Mouse (Mus musculus) forelimb bud, embryonic 11.5 days (tissue): ENCODE results near the gene Ttbk1.

Experiments
- DNase-seq: peaks from one replicate; pipeline ENCODE4 v3.0.0-alpha.2; 2012; ENCODE audit warnings: low read depth, low spot score

Gene Ttbk1

DNA sequence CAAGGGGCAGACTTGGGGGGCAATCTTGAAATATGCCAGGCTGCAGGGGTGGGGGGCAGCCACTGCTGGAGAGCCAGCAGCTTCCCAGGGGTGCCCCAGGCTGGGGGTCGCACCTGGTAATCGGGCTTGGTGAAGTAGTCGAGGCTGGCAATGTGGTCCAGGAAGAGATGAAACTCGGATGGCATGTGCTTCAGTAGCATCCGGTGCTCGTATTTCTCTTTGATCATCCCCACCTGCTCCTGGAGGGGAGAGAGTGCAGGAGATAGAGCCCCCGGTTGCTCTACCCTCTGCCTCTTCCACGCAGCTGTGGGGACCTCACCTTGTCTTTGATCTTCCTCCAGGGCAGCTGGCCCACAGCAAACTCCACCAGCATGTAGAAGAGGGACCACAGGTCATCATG is 10.9 kb downstream of the Ttbk1 start:
- no peak for DNase-seq

GRCm38 (mm10) chr17:46467830-46468229 is 19.6 kb downstream of the Ttbk1 start:
- DNase-seq, result no peak

GRCm38 (mm10) chr17:46462226-46462625 is 25.2 kb downstream of the Ttbk1 start:
- no peak for DNase-seq

DNA sequence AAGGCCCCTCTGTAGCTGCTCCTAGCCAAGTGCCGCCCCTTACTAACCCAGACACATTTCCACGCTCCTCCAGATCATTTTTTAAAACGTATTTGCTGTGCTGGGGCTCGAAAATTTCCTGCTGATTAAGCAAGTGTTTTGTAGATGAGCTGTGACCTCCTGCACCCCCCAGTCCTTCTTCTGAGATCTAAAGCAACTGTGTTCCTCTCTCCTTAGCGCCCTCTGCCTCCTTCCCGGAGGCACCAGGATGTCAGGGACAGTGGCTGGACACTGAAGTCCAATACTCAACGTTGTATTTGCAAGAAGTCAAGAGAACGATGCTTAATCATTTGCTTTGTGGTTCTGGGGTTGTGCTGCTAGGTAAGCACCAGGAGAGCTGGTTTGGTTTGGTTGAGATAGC is 26.1 kb downstream of the Ttbk1 start:
- no peak for DNase-seq

DNA sequence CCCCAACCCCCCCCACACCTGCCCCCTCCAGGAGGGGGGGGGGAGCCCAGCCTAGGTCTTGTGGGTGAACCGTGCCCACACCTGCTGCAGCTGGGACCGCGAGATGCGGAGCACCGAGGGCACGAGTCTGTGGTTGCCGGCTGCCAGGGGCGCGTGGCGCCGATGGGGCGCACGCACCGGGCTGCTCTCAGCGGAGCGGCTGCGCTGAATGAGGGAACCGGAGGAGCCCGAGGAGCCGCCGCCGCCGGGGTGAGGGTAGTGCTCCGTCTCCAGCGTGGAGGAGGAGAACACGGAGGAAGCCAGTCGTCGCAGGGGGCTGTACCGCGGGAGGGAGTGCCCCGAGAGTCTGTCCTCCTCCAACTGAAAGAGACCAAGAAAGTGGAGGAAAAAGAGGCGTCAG is 26.8 kb downstream of the Ttbk1 start:
- no peak for DNase-seq

DNA sequence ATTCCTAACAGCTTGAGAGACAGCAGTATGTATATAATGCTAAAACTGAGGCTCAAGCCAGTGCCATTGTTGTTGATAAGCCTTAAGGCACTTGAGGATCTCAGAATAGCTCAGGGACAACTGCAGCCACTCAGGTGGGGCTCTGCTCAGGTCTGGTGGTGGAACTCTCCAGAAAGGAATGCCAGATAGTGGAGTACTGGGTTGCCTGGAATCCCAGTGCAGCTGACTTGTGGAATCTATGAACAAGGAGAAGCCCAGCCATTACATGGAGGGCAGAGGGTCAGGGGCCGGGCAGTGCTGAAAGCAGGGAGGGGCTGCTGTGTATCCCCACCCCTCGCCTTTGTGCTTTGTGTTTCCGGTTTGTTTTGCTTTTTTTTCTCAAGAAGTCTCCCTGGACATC is 29.0 kb downstream of the Ttbk1 start:
- no peak for DNase-seq

- DNase-seq, result no peak
Measured at GRCm38 (mm10) chr17:46457791-46458190, 29.7 kb downstream of the Ttbk1 start.

GRCm38 (mm10) chr17:46455110-46455691 is 32.3 kb downstream of the Ttbk1 start:
- no peak for DNase-seq

- DNase-seq, result no peak
Measured at GRCm38 (mm10) chr17:46454539-46454938, 32.9 kb downstream of the Ttbk1 start.

- no peak for DNase-seq
Measured at GRCm38 (mm10) chr17:46453970-46454411, 33.5 kb downstream of the Ttbk1 start.

DNA sequence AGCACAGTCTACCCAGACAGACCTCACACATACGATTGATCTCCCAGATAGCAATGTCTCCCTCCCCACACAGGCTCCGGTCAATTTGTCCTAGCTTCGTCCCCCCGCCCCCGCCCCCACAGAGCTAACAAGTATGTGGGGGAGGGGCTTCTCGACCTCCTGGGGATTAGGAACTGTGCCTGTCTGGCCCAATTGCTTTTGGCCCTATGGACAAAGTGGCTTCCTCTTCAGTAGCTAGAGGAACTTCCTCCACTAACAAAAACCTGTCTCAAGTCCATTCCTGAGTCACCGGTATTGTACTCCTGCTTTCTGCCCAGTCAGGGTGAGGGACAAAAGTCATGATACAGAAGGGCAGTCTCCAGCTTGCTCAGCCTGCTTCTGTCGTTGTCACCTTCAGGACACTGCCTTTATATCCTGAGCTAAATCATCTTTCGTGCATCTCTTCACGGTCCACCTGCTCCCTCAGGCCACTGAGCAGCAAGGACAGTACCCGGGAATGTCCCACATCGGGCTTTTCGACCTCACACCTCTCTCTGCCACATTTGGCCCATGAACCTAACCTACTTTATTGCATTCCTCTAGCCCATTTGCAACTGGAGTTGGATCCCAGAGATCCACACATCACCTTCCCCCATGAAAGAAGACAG is 34.0 kb downstream of the Ttbk1 start:
- no peak for DNase-seq

GRCm38 (mm10) chr17:46452683-46453082 is 34.8 kb downstream of the Ttbk1 start:
- DNase-seq, result no peak

DNA sequence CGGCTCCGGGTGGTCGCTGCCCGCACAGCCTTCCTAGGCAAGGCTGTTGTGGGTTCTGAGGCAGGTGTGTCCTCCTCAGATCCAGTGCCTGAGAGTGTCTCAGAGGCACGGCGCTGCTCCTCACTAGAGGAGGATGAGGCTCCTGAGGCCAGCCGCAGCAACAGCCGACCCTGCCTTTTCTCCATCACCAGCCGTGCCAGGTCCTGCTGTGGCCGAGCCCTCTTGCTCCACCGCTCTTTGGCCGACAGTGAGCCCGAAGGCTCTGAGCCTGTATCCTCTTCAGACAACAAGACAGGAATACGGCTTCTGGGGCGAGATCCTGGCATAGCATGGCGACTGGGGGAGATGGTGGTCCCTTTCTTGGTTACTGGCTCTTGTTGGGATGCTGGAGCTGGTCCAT is 41.2 kb downstream of the Ttbk1 start:
- DNase-seq, result no peak

- DNase-seq, result no peak
Measured at GRCm38 (mm10) chr17:46444839-46445579, 42.5 kb downstream of the Ttbk1 start.

DNA sequence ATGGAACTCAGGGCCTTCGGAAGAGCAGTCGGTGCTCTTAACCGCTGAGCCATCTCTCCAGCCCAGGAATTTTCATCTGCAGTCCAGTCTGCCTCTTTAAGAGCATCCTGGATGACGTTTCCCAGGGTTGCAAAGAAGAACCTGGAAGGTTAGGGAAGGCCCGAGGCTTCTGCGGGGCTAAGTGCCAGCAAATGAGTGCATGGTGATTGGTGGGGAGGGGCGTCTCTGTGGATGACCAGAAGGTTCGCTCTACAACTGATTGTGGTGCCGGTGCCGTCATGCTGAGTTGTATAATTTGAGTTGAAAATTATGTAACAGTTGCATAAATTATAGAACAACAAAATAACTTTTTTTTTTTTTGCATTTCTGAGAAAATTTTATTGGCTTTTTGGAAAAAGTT is 48.3 kb downstream of the Ttbk1 start:
- DNase-seq, result no peak

- no peak for DNase-seq
Measured at GRCm38 (mm10) chr17:46438298-46438873, 49.1 kb downstream of the Ttbk1 start, which contains the start of gene Slc22a7. Gene Slc22a7 (minus strand): TSS chr17:46438457.

DNA sequence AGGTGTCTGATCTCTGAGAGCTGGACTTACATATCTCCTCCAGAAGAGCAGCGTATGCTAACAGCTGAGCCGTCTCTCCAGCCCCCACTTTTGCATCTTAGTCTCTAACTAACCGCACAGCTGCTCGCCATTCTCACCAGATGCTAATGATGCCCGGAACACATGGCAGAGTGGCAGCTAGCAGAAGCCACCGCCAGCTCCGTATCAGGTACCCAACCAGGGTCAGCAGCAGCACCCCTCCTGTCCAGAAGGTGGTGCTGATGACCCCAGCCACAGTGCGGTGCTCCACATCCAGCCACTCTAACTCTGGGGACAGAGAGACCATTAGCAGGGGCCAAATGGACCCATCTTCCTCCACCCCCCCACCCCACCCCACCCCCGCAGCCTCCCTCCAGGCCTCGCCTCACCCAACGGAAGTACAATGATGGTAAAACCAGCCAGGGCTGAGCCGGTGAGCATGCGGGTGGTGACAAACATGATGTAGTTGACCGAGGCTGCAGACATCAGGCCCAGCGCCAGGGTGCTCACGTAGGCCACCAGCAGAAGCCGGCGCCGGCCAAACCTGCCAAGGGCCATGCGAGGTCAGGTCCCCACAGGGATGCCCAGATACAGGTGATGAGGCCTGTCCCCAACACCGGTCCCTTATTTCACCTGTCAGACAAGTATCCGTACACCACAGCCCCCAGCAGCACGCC is 50.7 kb downstream of the Ttbk1 start:
- DNase-seq, result no peak

DNA sequence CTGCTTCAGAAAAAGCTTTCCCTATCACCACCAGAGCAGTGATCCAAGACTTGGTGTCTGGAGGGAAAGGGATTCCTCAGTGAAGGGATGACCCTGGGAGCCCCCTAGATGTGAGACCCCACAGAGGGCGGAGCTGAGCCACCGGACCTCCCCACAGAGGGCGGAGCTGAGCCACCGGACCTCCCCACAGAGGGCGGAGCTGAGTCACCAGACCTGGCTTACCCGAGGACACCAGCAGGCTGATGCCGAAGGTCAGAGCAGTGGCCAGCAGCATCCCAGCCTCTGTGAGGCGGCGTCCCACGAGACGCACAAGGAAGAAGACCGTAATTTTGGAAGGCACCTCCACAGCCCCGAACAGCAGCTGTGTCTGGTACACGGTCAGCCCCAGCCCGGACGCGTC is 53.8 kb downstream of the Ttbk1 start:
- no peak for DNase-seq

GRCm38 (mm10) chr17:46428761-46429414 is 58.6 kb downstream of the Ttbk1 start, which contains the start of gene Crip3:
Gene Crip3 (plus strand): TSS chr17:46428926.
- no peak for DNase-seq

DNA sequence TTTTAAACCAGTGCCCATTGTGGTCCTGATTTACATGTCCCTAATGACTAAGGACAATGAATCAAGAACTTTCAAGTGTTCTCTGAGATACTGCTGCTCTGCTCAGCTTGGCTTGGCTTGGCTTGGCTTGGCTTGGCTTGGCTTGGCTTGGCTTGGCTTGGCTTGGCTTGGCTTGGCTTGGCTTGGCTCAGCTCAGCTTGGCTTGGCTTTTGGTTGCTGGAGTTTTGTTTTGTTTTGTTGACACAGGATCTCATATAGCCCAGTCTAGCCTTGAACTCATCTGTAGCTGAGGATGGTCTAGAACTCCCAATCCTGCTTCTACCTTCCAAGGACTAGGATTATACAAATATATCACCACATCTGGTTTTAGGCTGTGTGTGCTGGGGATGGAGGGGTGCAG is 61.0 kb downstream of the Ttbk1 start:
- DNase-seq, result no peak

GRCm38 (mm10) chr17:46419717-46420116 is 67.8 kb downstream of the Ttbk1 start:
- DNase-seq, result no peak
